Mouse (Mus musculus) midbrain, embryonic 13.5 days (tissue): ENCODE measurements around the gene Gse1. TPM values are rescaled to one million over a fixed set of nuclear protein-coding genes. Genes with fewer than 3 reads are reported as not detected.

ENCODE experiments used
- ATAC-seq: fragments of 200-750 bp; cut with Nextera tagmentation; 2 replicates; pipeline ENCODE4 v1.8.0; 2017; ENCODE audit warnings: mild to moderate bottlenecking, moderate TSS enrichment, moderate library complexity
- H3K27ac ChIP-seq: fragments of 300-500 bp; sonication (generic); 2 replicates; pipeline ENCODE4 v1.5.1; 2015; ENCODE audit warnings: inconsistent platforms, mild to moderate bottlenecking, moderate library complexity
- H3K27me3 ChIP-seq: fragments of 300-500 bp; sonication (generic); 2 replicates; pipeline ENCODE4 v1.6.1; 2015; ENCODE audit warnings: mild to moderate bottlenecking, inconsistent platforms
- H3K36me3 ChIP-seq: fragments of 300-500 bp; sonication (generic); 2 replicates; pipeline ENCODE4 v1.6.1; 2015; ENCODE audit warnings: mild to moderate bottlenecking, inconsistent platforms
- H3K4me1 ChIP-seq: fragments of 300-500 bp; sonication (generic); replicated peaks from 2 replicates; pipeline ENCODE4 v1.6.1; 2015; ENCODE audit warnings: inconsistent platforms
- H3K4me2 ChIP-seq: fragments of 300-500 bp; sonication (generic); replicated peaks from 2 replicates; pipeline ENCODE4 v1.6.1; 2015; ENCODE audit warnings: moderate library complexity, mild to moderate bottlenecking, inconsistent platforms
- H3K4me3 ChIP-seq: fragments of 300-500 bp; sonication (generic); replicated peaks from 2 replicates; pipeline ENCODE4 v1.5.1; 2015; ENCODE audit warnings: mild to moderate bottlenecking, inconsistent platforms
- H3K9ac ChIP-seq: fragments of 300-500 bp; sonication (generic); replicated peaks from 2 replicates; pipeline ENCODE4 v1.6.1; 2015; ENCODE audit warnings: mild to moderate bottlenecking, inconsistent platforms
- H3K9me3 ChIP-seq: fragments of 300-500 bp; sonication (generic); 2 replicates; pipeline ENCODE4 v1.6.1; 2016; ENCODE audit warnings: mild to moderate bottlenecking, inconsistent platforms
- WGBS: fragments of 180-500 bp; shearing (Covaris S2); methylation state at CpG from one replicate; pipeline ENCODE4 v1.1.7; 2015; 5-methylcytosine and 5-hydroxymethylcytosine counted together
- polyA plus RNA-seq: library from polyadenylated mRNA; unstranded; fragments of >200 nt; fragmentation: Nextera tagmentation; extraction: Ambion mirVana; gene quantifications from 2 replicates; pipeline ENCODE4 v1.2.1, GENCODE M21; 2015

The Gse1 gene
- polyA plus RNA-seq, 1 experiment from 2014 or later, result 22.5 TPM

DNA sequence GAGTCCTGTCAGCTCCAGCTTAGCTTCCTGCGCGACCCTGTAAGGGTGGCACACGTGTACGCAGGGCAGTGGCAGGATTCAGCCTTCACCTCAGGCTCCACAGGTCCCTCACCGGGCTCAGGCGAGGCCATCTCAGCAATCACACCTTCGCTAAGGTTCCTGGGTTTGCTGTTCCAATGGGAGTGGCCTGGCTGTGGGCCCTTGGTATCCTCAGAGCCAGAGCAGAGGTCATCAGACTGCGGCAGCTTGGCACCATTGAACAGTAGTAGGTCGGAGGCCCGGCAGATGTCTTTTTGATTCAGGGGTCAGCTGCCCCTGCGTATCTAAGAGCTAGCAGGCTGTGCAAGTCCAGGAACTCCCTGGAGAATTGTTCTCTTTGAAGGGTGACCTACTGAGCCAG, 164.8 kb downstream of the Gse1 start:
- H3K36me3 ChIP-seq, result no peaks in the 10 kb centered on the region
- H3K27me3 ChIP-seq, result no peaks in the 10 kb centered on the region
- ATAC-seq, result no peak
- 81% methylated on average over 11 of the region's 11 CpGs for WGBS
- H3K27ac ChIP-seq, result no peak overlapping the region
- H3K9me3 ChIP-seq, result no peaks in the 10 kb centered on the region
- peaks cover 55% of the 10 kb centered on the region for H3K4me1 ChIP-seq
- 0 out of 2 replicates have a peak overlapping the region, but pooled peaks have one; percentile 10 for H3K9ac ChIP-seq
- H3K4me2 ChIP-seq, result no peak overlapping the region
- no peak overlapping the region for H3K4me3 ChIP-seq

DNA sequence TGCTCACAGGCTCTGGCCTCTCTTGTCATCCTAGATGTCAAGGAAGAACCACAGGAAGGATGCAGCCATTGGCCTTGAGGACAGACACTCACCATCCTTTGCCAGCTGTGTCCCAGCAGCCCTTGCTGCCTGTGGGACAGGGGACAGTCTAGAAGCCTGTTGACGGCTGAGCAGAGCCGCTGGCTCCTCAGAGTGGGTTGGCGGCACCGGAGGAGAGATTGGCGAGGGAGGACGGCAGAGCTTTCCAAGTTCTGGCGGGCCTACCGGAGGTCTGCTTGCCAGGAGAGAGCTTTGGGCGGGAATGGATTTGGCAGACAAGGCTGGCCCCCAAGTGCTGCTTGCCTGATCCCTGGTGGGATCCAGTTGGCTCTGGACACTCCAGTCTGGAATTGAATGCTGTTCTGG, 165.6 kb downstream of the Gse1 start:
- 77% methylated on average over 9 of the region's 9 CpGs for WGBS

DNA sequence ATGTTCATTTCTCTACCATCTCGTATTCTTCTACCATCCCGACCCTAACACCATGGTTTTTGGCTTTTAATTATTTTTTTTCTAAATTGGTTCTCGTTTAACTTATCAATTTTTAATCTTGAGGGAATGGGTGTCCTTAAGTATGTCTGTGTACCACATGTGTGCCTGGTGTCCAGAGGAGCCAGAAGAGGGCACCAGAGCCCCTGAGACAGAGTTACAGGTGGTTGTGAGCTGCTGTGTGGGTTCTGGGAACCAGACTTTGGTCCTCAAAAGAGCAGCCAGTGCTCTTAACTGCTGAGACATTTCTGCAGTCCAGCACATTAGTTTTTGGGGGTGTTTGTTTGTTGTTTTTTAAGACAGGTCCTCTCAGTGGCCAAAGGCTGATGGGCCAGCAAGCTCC, 167.6 kb downstream of the Gse1 start:
- ATAC-seq, result no peak
- Histone ChIP-seq H3K4me1 (peaks cover 73% of the 10 kb centered on the region), H3K27ac (no peak overlapping the region)

More for the DNA sequence above, 165.6 kb downstream of the Gse1 start:
- Histone ChIP-seq H3K9ac (0 out of 2 replicates have a peak overlapping the region, but pooled peaks have one; percentile 0), H3K4me3 (no peak overlapping the region), H3K4me2 (no peak overlapping the region), H3K4me1 (peaks cover 58% of the 10 kb centered on the region), H3K27ac (no peak overlapping the region), H3K27me3 (no peaks in the 10 kb centered on the region), H3K9me3 (no peaks in the 10 kb centered on the region), H3K36me3 (no peaks in the 10 kb centered on the region)
- ATAC-seq, result no peak

DNA sequence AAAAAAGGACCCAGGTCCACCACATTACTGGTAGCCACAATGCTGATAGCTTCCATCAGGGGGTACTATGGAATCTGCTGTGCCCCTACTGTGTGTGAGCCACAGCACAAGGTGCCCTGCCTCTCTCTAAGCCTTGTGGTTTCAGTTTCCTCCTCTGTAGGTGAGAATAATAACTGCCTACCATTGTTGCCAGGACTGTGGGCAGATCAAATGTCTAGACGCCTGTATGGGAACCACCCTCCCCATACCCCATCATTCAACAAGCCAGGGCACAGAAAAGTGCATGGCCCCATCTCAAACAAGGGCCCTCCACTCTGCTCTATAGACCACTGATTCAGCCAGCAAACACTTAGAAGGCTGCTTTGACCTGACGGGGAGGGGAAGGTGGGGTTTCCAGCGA, 168.5 kb downstream of the Gse1 start:
- Histone ChIP-seq H3K27me3 (0 out of 2 replicates have a peak, but pooled peaks cover 4% of the 10 kb centered on the region), H3K4me3 (no peak overlapping the region), H3K4me2 (no peak overlapping the region), H3K4me1 (peaks cover 71% of the 10 kb centered on the region), H3K9ac (no peak overlapping the region), H3K9me3 (no peaks in the 10 kb centered on the region), H3K36me3 (no peaks in the 10 kb centered on the region), H3K27ac (peak overlapping the region; percentile 80)
- no peak for ATAC-seq
- 64% methylated on average over 3 of the region's 3 CpGs for WGBS

More for the DNA sequence above, 167.6 kb downstream of the Gse1 start:
- no peak overlapping the region for H3K4me3 ChIP-seq
- no peaks in the 10 kb centered on the region for H3K9me3 ChIP-seq
- 92% methylated on average over 3 of the region's 3 CpGs for WGBS
- H3K36me3 ChIP-seq, result no peaks in the 10 kb centered on the region
- no peak overlapping the region for H3K4me2 ChIP-seq
- no peak overlapping the region for H3K9ac ChIP-seq
- no peaks in the 10 kb centered on the region for H3K27me3 ChIP-seq

DNA sequence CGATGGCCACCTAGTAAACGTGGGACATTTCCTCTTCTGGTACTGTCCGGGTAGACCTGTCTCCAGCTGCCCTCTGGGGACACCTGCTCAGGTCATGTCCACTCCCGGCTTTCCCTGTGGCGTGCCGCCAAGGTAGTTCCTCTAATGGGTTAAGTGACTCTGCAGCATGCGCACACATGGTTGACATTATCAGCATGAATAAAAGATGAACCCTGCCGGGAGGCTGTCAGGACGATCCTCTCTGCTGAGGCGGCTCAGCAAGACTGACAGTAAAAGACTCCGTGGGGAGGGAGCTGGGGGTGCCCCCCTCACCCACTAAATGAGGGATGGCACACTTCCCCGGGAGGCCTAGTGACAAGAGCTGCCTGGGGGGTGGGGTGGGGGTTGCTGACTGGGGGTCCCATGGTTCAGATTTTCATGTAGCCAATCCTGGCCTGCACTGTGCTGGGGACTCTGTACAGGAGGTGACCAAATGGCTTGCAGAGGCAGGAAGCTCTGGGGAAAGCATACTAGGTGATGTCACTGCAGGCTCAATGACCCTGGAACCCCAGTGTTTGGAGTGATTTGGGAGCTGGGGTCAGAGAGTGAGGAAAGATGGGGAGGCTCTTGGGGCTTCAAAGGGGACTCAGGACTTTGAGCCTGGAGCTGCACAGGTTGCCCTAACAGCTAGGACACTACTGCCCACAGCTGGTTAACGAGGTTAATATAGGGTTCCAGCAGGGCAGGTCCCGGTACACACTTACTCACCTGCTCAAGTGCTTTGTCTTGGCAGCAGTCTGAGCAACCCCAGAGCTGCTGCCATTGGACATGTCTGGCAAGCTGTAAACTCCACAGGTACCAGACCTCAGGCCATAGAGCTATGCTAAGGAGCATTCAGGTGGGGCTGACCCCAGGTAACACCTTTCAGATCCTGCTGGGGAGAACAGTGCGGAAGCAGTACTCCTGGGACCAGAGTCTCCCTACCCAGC, 169.5 kb downstream of the Gse1 start:
- Histone ChIP-seq H3K4me2 (peak overlapping the region; percentile 33), H3K9ac (0 out of 2 replicates have a peak overlapping the region, but pooled peaks have one; percentile 32), H3K36me3 (no peaks in the 10 kb centered on the region), H3K9me3 (no peaks in the 10 kb centered on the region), H3K27me3 (0 out of 2 replicates have a peak, but pooled peaks cover 4% of the 10 kb centered on the region), H3K4me3 (no peak overlapping the region), H3K27ac (peak overlapping the region; percentile 80), H3K4me1 (peaks cover 62% of the 10 kb centered on the region)
- ATAC-seq, result peak; percentile 61
- WGBS, result 30% methylated on average over 15 of the region's 15 CpGs

DNA sequence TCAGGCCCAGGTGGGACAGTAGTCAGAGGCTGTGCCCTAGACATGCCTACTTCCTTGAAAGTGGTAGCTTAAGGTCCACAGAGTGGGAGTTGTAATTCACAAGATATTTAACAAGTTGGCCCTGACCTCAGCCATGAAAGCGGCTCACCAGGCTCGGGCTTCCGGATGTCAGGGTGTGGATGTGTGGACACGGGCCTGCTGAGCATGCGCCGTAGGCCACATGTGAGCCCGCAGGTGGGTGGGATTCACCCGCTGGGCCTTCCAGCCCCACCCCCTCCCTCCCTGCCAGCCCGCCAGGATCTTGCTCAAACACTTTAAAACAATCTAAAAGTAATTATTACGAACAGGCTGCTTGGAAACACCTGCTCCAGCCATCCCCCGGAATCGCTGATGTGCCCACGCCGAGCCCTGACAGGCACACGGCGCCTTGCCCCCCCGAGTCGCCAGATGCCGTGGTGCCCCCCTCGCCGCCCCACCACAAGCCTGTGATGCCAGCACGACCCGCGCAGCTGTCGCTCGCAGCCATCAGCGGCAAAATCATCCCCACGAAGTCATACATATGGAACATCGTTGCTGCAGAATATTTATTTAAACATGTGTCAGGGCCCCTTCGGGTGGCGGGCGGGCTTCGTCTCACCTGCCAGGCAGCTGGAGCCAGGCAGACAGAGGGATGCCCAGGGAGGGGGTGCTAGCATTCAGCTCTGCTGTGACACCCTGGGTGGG, 171.1 kb downstream of the Gse1 start:
- ATAC-seq, result peak; percentile 53
- H3K4me2 ChIP-seq, result peak overlapping the region; percentile 35
- H3K9ac ChIP-seq, result peak overlapping the region; percentile 48; the same call in 1 of the 2 replicates
- no peaks in the 10 kb centered on the region for H3K9me3 ChIP-seq
- H3K27me3 ChIP-seq, result 0 out of 2 replicates have a peak, but pooled peaks cover 4% of the 10 kb centered on the region
- no peak overlapping the region for H3K4me3 ChIP-seq
- peaks cover 49% of the 10 kb centered on the region for H3K4me1 ChIP-seq
- H3K27ac ChIP-seq, result peak overlapping the region; percentile 73
- H3K36me3 ChIP-seq, result no peaks in the 10 kb centered on the region
- 42% methylated on average over 33 of the region's 33 CpGs for WGBS

DNA sequence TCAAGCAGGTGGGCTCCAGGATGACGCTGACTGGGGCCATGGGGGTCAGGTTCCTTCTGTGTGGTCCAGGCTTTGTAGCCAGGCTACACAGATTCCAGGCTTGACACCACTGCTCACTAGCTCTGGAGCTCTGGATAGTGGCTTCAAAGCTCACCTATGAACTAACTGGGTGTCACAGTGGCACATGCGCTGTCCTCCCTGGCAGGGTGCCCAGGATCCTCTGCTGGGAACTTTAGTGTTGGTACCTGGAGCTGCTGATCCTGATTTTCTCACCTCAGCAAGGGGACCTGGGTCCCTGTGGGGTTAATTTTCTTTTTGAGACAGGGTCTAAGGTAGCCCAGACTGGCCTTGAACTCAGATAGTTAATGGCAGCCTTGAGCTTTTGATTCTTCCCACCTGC, 173.0 kb downstream of the Gse1 start:
- Histone ChIP-seq H3K4me1 (peaks cover 50% of the 10 kb centered on the region), H3K27me3 (0 out of 2 replicates have a peak, but pooled peaks cover 7% of the 10 kb centered on the region), H3K9ac (no peak overlapping the region), H3K4me3 (no peak overlapping the region), H3K36me3 (no peaks in the 10 kb centered on the region), H3K4me2 (no peak overlapping the region), H3K27ac (no peak overlapping the region), H3K9me3 (no peaks in the 10 kb centered on the region)
- WGBS, result 88% methylated on average over 2 of the region's 2 CpGs
- ATAC-seq, result no peak

DNA sequence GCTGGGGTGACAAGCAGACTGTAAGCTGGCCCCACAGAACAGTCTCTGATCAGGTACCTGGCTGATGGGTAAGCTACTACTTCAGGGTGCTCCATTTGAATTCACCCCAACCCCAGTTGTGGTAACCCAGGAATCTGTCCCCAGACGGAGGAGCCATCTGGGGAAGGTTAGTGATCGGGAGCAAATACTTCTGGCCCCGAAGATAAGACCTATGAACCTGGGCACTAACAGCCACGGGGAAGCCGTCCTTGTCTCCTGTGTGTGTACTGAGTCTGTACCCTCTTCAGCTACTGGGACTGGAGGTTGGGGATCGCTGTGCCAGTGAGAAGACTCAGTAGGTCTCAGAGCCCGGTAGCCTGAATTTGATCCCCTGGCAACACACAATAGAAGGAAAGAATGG, 173.5 kb downstream of the Gse1 start:
- 89% methylated on average over 7 of the region's 7 CpGs for WGBS
- no peak for ATAC-seq
- peaks cover 50% of the 10 kb centered on the region for H3K4me1 ChIP-seq

DNA sequence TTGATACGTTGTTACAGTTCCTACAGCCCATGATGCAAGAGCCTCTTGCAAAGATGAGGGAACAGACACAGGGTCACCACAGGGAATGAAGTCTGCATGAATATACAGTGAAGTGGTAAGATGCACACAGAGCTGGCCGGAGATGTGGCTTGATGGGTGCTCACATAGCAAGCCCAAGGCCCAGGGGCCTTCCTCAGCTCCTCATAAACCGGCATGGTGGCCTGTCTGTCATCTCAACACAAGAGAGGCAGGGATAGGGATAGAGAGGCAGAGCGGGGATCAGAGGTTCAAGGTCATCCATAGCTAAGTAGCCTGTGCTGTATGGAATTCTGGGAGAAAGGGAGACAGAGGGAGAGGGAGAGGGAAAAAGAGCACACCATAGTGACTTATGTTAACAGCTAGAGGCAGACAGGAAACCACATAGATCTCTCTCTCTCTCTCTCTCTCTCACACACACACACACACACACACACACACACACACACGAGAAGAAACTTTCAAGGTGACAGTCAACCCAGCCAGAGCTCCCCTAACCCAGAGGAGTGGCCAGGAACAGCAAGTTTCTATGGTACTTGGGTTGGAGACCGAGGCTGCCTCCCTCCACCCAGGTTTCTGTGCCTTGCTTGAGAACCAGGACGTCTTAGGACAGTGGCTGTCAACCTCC, 175.5 kb downstream of the Gse1 start:
- no peak overlapping the region for H3K27ac ChIP-seq
- H3K4me3 ChIP-seq, result no peak overlapping the region
- ATAC-seq, result no peak
- no peak overlapping the region for H3K9ac ChIP-seq
- H3K9me3 ChIP-seq, result no peaks in the 10 kb centered on the region
- no peak overlapping the region for H3K4me2 ChIP-seq
- no peaks in the 10 kb centered on the region for H3K36me3 ChIP-seq
- H3K4me1 ChIP-seq, result peaks cover 50% of the 10 kb centered on the region
- WGBS, result 83% methylated on average over 7 of the region's 7 CpGs
- H3K27me3 ChIP-seq, result peaks cover 14% of the 10 kb centered on the region; the same call in 1 of the 2 replicates

More for the DNA sequence above, 173.5 kb downstream of the Gse1 start:
- Histone ChIP-seq H3K27me3 (peaks cover 11% of the 10 kb centered on the region; the same call in 1 of the 2 replicates), H3K36me3 (no peaks in the 10 kb centered on the region), H3K27ac (no peak overlapping the region), H3K9ac (no peak overlapping the region), H3K4me2 (no peak overlapping the region), H3K4me3 (no peak overlapping the region), H3K9me3 (no peaks in the 10 kb centered on the region)

DNA sequence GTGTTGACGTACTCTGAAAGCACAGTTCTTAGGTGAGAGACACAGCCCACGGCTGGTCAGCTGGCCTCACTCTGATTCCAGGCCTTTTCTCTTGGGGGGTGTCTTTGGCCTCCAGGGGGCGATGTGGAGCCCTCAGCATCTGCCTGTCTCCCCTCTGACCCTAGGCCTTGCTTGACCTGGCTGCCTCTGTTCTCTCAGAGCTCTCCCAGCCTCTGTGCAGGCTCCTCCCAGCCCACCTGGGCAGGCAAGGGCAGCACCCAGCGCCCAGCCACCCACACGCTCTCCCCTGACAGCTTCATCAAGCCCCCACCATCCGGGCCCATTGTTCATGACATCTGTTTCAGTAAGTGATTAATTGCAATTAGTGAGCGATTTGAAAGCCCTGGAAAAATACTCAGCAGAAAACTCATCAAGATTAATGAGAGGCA, 176.4 kb downstream of the Gse1 start:
- 40% methylated on average over 7 of the region's 7 CpGs for WGBS
- Histone ChIP-seq H3K9ac (no peak overlapping the region), H3K4me1 (peaks cover 50% of the 10 kb centered on the region), H3K4me2 (no peak overlapping the region), H3K36me3 (no peaks in the 10 kb centered on the region), H3K27ac (no peak overlapping the region), H3K9me3 (no peaks in the 10 kb centered on the region), H3K4me3 (no peak overlapping the region), H3K27me3 (peaks cover 16% of the 10 kb centered on the region; the same call in 1 of the 2 replicates)
- no peak for ATAC-seq

DNA sequence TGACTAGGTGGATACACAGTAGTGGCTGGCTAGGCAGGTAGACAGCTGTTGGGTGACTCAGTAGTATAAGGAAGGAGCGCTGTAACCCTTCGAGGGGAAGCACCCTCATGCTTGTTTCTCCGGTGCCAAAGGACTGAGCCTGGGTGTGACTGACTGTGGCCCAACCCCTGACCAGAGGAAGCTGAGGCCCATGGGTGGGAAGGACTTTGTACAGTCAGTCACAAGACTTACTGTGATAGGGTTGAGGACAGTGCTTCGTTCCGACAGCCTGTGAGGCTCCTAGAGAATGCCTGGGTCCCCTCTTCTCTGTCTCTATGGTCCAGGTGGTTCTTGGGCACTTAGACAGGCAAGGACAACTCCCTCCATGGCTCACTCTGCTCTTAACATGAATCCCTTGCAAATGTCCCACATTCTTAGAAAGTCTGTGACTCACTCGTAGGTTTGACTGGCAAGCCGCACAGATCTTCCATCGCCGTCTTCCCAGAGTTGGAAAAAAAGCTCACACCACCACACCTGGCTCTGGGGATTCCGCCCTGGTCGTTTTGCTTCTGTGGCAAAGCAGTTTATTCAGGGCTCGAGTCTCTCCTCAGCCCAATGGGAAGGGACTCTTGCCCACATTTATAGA, 177.9 kb downstream of the Gse1 start:
- Histone ChIP-seq H3K27ac (no peak overlapping the region), H3K27me3 (peaks cover 20% of the 10 kb centered on the region; the same call in 1 of the 2 replicates), H3K4me2 (no peak overlapping the region), H3K9me3 (no peaks in the 10 kb centered on the region), H3K4me3 (no peak overlapping the region), H3K9ac (no peak overlapping the region), H3K36me3 (no peaks in the 10 kb centered on the region), H3K4me1 (peaks cover 58% of the 10 kb centered on the region)
- WGBS, result 93% methylated on average over 12 of the region's 12 CpGs
- ATAC-seq, result no peak
